Mouse (Mus musculus) layer of hippocampus, adult 11-12 months (tissue): ENCODE measurements around the gene Litaf.

Experiments
- DNase-seq: peaks from one replicate; pipeline ENCODE4 v3.0.0; 2022; ENCODE audit warnings: low spot score

The Litaf gene

DNA sequence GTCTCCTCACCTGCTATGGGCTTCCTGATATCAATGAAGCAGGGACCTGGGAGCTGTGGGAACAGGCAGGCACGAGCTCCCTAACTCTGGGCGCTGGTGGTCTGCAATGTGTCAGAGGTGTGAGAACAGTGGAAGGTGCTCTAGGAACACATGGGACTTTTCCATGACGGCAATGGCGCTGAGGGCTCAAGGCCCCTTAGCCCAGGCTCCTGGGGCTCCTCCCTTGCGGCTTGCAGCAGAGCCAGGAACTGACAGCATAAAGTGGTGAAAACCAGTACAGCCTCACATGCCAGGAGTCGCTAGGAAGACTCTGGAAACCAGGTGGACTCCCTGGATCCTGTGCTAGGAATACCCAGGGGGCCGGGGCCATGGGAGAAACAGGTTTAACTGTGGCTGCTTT, 155.4 kb downstream of the Litaf start:
- DNase-seq = no peak
